Mouse (Mus musculus) left cerebral cortex, adult 9 months (tissue): Measurements from ENCODE around the gene Trim38.
A peak's percentile ranks its signal among the peaks of the same experiment; 100 is the strongest.

ENCODE experiments used
- DNase-seq, 2 experiments: peaks; one replicate each; pipeline ENCODE4 v3.0.0; 2022; ENCODE audit warnings: low spot score in 2 of 2

Gene Trim38

GRCm38 (mm10) chr13:23746201-23747080, 23.3 kb upstream of the Trim38 start, which contains the start of gene Hist1h2bb:
Hist1h2bb (plus strand) TSS chr13:23746734.
- peak; percentile 82 to 95 for DNase-seq

GRCm38 (mm10) chr13:23747081-23747891, 22.4 kb upstream of the Trim38 start:
- no peak for DNase-seq

- DNase-seq = no peak
Observed at GRCm38 (mm10) chr13:23747892-23748288, 21.8 kb upstream of the Trim38 start.

- DNase-seq = no peak
Observed at GRCm38 (mm10) chr13:23749563-23750121, 20.1 kb upstream of the Trim38 start.

- peak in 1 of 2 experiments; percentile 44 for DNase-seq
Observed at GRCm38 (mm10) chr13:23750839-23751477, 18.8 kb upstream of the Trim38 start, which contains the start of gene Hist1h2ab. Hist1h2ab (plus strand) TSS chr13:23751126.

- DNase-seq = no peak
Observed at GRCm38 (mm10) chr13:23751478-23751956, 18.2 kb upstream of the Trim38 start.

GRCm38 (mm10) chr13:23752067-23752741, 17.5 kb upstream of the Trim38 start, which contains the start of gene Hist1h3b:
Hist1h3b (plus strand) TSS chr13:23752267.
- peak in 1 of 2 experiments; percentile 96 for DNase-seq

- DNase-seq = no peak
Observed at GRCm38 (mm10) chr13:23752742-23753172, 17.0 kb upstream of the Trim38 start.

- DNase-seq = no peak
Observed at GRCm38 (mm10) chr13:23753314-23754078, 16.2 kb upstream of the Trim38 start.

GRCm38 (mm10) chr13:23755000-23755399, 14.7 kb upstream of the Trim38 start:
- DNase-seq = no peak

- peak; percentile 91 to 96 for DNase-seq
Observed at GRCm38 (mm10) chr13:23756790-23757189, 12.9 kb upstream of the Trim38 start, which contains the start of gene Hist1h4b. Hist1h4b (plus strand) TSS chr13:23757013.

- peak in 1 of 2 experiments; percentile 31 for DNase-seq
Observed at GRCm38 (mm10) chr13:23757211-23757773, 12.4 kb upstream of the Trim38 start.

- no peak for DNase-seq
Observed at GRCm38 (mm10) chr13:23757921-23758320, 11.8 kb upstream of the Trim38 start.

GRCm38 (mm10) chr13:23759251-23759771, 10.4 kb upstream of the Trim38 start:
- no peak for DNase-seq

GRCm38 (mm10) chr13:23759916-23760239, 9.8 kb upstream of the Trim38 start:
- DNase-seq = no peak

- DNase-seq = no peak
Observed at GRCm38 (mm10) chr13:23760240-23760971, 9.3 kb upstream of the Trim38 start.

GRCm38 (mm10) chr13:23760972-23761864, 8.5 kb upstream of the Trim38 start, which contains the start of gene Hist1h4a:
Hist1h4a (minus strand) TSS chr13:23761230.
- peak; percentile 96 to 99 for DNase-seq
